Mouse (Mus musculus) kidney, postnatal 0 days (tissue): ENCODE measurements around the gene 1110032F04Rik. TPM values are rescaled to one million over a fixed set of nuclear protein-coding genes. Genes with fewer than 3 reads are reported as not detected.

Experiments used
- ATAC-seq: fragments of 200-750 bp; cut with Nextera tagmentation; replicated peaks from 2 replicates; pipeline ENCODE4 v1.8.0; 2017; ENCODE audit warnings: low read depth, moderate number of reproducible peaks, moderate TSS enrichment, moderate library complexity; ENCODE audit not compliant: low FRiP score
- DNase-seq: peaks from one replicate; pipeline ENCODE4 v3.0.0-alpha.2; 2016; ENCODE audit warnings: low spot score
- H3K27ac ChIP-seq: fragments of 300-500 bp; sonication (generic); 2 replicates; pipeline ENCODE4 v1.5.1; 2014; ENCODE audit warnings: mild to moderate bottlenecking
- H3K27me3 ChIP-seq: fragments of 300-500 bp; sonication (generic); 2 replicates; pipeline ENCODE4 v1.6.1; 2014; ENCODE audit warnings: low read length, mixed read lengths; ENCODE audit not compliant: insufficient read depth
- H3K36me3 ChIP-seq: fragments of 300-500 bp; sonication (generic); 2 replicates; pipeline ENCODE4 v1.6.1; 2014; ENCODE audit warnings: low read length, mixed read lengths; ENCODE audit not compliant: insufficient read depth
- H3K4me1 ChIP-seq: fragments of 300-500 bp; sonication (generic); replicated peaks from 2 replicates; pipeline ENCODE4 v1.6.1; 2014; ENCODE audit warnings: antibody characterized with exemption, low read length, mixed read lengths; ENCODE audit not compliant: insufficient read depth
- H3K4me2 ChIP-seq: fragments of 300-500 bp; sonication (generic); 2 replicates; pipeline ENCODE4 v1.6.1; 2014; ENCODE audit warnings: mild to moderate bottlenecking, low read length, moderate library complexity, mixed read lengths
- H3K4me3 ChIP-seq: fragments of 300-500 bp; sonication (generic); replicated peaks from 2 replicates; pipeline ENCODE4 v1.5.1; 2014; ENCODE audit warnings: low read depth, low read length
- H3K9ac ChIP-seq: fragments of 300-500 bp; sonication (generic); 2 replicates; pipeline ENCODE4 v1.6.1; 2014; ENCODE audit warnings: low read depth, low read length
- H3K9me3 ChIP-seq: fragments of 300-500 bp; sonication (generic); replicated peaks from 2 replicates; pipeline ENCODE4 v1.6.1; 2016; ENCODE audit warnings: low read length, inconsistent platforms, mixed read lengths
- CTCF ChIP-seq: IDR thresholded peaks from 2 replicates; pipeline ENCODE4 v1.5.1; 2016; ENCODE audit warnings: antibody characterized with exemption, low read depth, mild to moderate bottlenecking, moderate library complexity
- WGBS: fragments of 180-500 bp; shearing (Covaris S2); extraction: QIAGEN DNeasy Blood & Tissue Kit; methylation state at CpG from one replicate; pipeline ENCODE4 v1.1.7; 2014; 5-methylcytosine and 5-hydroxymethylcytosine counted together
- polyA plus RNA-seq: library from polyadenylated mRNA; unstranded; fragments of >200 nt; fragmentation: Nextera tagmentation; extraction: Ambion mirVana; gene quantifications from 2 replicates; pipeline ENCODE4 v1.2.1, GENCODE M21; 2015

Gene 1110032F04Rik
- polyA plus RNA-seq = 6.0 and 7.3 TPM in 2 replicates

GRCm38 (mm10) chr3:68869211-68869690 is at the start of gene 1110032F04Rik:
Gene 1110032F04Rik, plus strand, starts transcription at chr3:68869586.
- under 1% methylated on average over 54 of the region's 62 CpGs for WGBS
- Histone ChIP-seq H3K27me3 (peaks cover 8% of the 10 kb centered on the region; the same call in 1 of the 2 replicates), H3K9me3 (no peaks in the 10 kb centered on the region), H3K36me3 (no peaks in the 10 kb centered on the region), H3K4me3 (peak within 1 kb of the TSS; percentile 61), H3K27ac (no peak within 1 kb of the TSS), H3K4me1 (peaks cover 12% of the 10 kb centered on the region; the same call in 1 of the 2 replicates), H3K9ac (peak within 1 kb of the TSS; percentile 54), H3K4me2 (peak within 1 kb of the TSS; percentile 98)
- DNase-seq (peak; percentile 42), ATAC-seq (peak; percentile 49)
- no peak for TF ChIP-seq CTCF

- no peaks in the 10 kb centered on the region for H3K9me3 ChIP-seq
- no peak overlapping the region for H3K9ac ChIP-seq
- ATAC-seq = peak; percentile 67; the same call in 1 of the 2 replicates
- no peak overlapping the region for H3K4me2 ChIP-seq
- 72% methylated on average over 4 of the region's 4 CpGs for WGBS
- no peaks in the 10 kb centered on the region for H3K27me3 ChIP-seq
- peaks cover 18% of the 10 kb centered on the region for H3K4me1 ChIP-seq
- DNase-seq = no peak
- TF ChIP-seq CTCF = no peak
- no peak overlapping the region for H3K4me3 ChIP-seq
- H3K36me3 ChIP-seq = no peaks in the 10 kb centered on the region
- peak overlapping the region; percentile 44 for H3K27ac ChIP-seq
Measured at GRCm38 (mm10) chr3:68821406-68821805, 48.0 kb upstream of the 1110032F04Rik start.

- no peak for TF ChIP-seq CTCF
- WGBS = 16% methylated on average over 5 of the region's 5 CpGs
- Histone ChIP-seq H3K27me3 (no peaks in the 10 kb centered on the region), H3K27ac (peak overlapping the region; percentile 60; the same call in 1 of the 2 replicates), H3K36me3 (no peaks in the 10 kb centered on the region), H3K4me2 (peak overlapping the region; percentile 18; the same call in 1 of the 2 replicates), H3K9ac (no peak overlapping the region), H3K4me3 (no peak overlapping the region), H3K9me3 (no peaks in the 10 kb centered on the region), H3K4me1 (peaks cover 18% of the 10 kb centered on the region)
- ATAC-seq (peak; percentile 86), DNase-seq (peak; percentile 86)
Measured at GRCm38 (mm10) chr3:68821926-68822341, 47.5 kb upstream of the 1110032F04Rik start.

- H3K9ac ChIP-seq = no peak overlapping the region
- 24% methylated on average over 15 of the region's 15 CpGs for WGBS
- peak; percentile 12 for DNase-seq
- H3K27ac ChIP-seq = peak overlapping the region; percentile 32; the same call in 1 of the 2 replicates
- no peak overlapping the region for H3K4me2 ChIP-seq
- peaks cover 18% of the 10 kb centered on the region for H3K4me1 ChIP-seq
- H3K9me3 ChIP-seq = no peaks in the 10 kb centered on the region
- H3K4me3 ChIP-seq = no peak overlapping the region
- no peak for TF ChIP-seq CTCF
- H3K27me3 ChIP-seq = no peaks in the 10 kb centered on the region
- no peaks in the 10 kb centered on the region for H3K36me3 ChIP-seq
- ATAC-seq = no peak
Measured at GRCm38 (mm10) chr3:68823876-68824764, 45.3 kb upstream of the 1110032F04Rik start.

GRCm38 (mm10) chr3:68824765-68825090 is 44.7 kb upstream of the 1110032F04Rik start:
- H3K27ac ChIP-seq = peak overlapping the region; percentile 32; the same call in 1 of the 2 replicates
- no peak overlapping the region for H3K9ac ChIP-seq
- no peak overlapping the region for H3K4me3 ChIP-seq
- 12% methylated on average over 2 of the region's 2 CpGs for WGBS
- DNase-seq (peak; percentile 85), ATAC-seq (no peak; the same call in 1 of the 2 replicates)
- TF ChIP-seq CTCF = no peak
- H3K9me3 ChIP-seq = no peaks in the 10 kb centered on the region
- no peak overlapping the region for H3K4me2 ChIP-seq
- no peaks in the 10 kb centered on the region for H3K36me3 ChIP-seq
- H3K4me1 ChIP-seq = peaks cover 18% of the 10 kb centered on the region
- no peaks in the 10 kb centered on the region for H3K27me3 ChIP-seq

- Histone ChIP-seq H3K27me3 (no peaks in the 10 kb centered on the region), H3K36me3 (no peaks in the 10 kb centered on the region), H3K27ac (0 out of 2 replicates have a peak overlapping the region, but pooled peaks have one; percentile 31), H3K4me3 (no peak overlapping the region), H3K4me1 (peaks cover 18% of the 10 kb centered on the region), H3K9me3 (no peaks in the 10 kb centered on the region), H3K4me2 (no peak overlapping the region), H3K9ac (no peak overlapping the region)
- TF ChIP-seq CTCF = no peak
- 38% methylated on average over 8 of the region's 8 CpGs for WGBS
- no peak for ATAC-seq
- DNase-seq = no peak
Measured at GRCm38 (mm10) chr3:68825151-68825550, 44.2 kb upstream of the 1110032F04Rik start.
